Mouse (Mus musculus): Measurements from ENCODE around the gene 6030408B16Rik. TPM values are rescaled to one million over a fixed set of nuclear protein-coding genes. Genes with fewer than 3 reads are reported as not detected.

The 6030408B16Rik gene
- polyA plus RNA-seq, 1 experiment from 2014 or later, result 2.2 TPM

DNA sequence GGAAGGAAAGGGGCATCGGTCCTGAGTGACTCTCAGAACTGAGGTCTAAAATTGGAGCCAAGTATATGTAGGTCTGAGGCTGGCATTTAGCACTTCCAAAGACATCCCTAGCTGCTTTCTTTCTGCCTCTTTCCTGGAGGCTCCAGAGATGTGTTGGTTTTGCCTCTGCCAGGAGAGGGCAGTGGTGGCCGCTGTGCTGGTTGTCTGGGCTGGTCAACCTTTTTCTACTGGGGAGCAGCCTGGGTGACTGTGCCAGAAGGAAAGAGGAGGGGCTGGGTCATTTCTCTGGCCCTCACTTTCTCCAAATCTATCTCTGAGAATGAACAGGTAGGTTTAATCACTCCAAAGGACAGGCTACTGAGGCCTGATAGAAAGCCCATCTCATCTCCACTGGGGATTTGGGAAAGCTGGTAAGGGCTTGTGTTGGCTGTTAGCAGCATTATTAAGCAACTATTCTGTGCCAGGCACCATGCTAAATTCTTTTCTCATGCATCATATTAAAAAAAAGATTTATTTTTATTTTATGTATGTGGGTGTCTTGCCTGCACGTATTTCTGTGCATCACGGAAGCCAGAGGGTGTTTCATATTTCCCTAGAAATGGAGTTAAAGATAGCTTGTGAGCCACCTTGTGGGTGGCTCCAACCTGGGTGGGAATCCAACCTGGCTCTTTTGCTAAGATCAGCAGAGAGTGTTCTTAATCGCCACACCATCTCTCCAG, 48.9 kb downstream of the 6030408B16Rik start:
- 68% methylated on average over 5 of the region's 5 CpGs for WGBS (ENCODE audit: insufficient replicate concordance)
- peaks cover 12% of the 10 kb centered on the region; the same call in 1 of the 2 replicates for H3K27me3 ChIP-seq (ENCODE audit: control insufficient read depth, insufficient read depth, low read length)
- H3K4me1 ChIP-seq (ENCODE audit: control insufficient read depth, insufficient read depth, low read length), result no peaks in the 10 kb centered on the region
- H3K27ac ChIP-seq (ENCODE audit: low read depth, low read length), result no peak overlapping the region
- H3K4me3 ChIP-seq (ENCODE audit: low read depth, low read length), result no peak overlapping the region
- ATAC-seq (replicated peaks; ENCODE audit: insufficient number of reproducible peaks, low FRiP score, low TSS enrichment), result no peak
- H3K36me3 ChIP-seq (ENCODE audit: control insufficient read depth, insufficient read depth, low read length), result no peaks in the 10 kb centered on the region
- H3K9me3 ChIP-seq (replicated peaks; ENCODE audit: control insufficient read depth, low read length), result no peaks in the 10 kb centered on the region
- no peak overlapping the region for H3K9ac ChIP-seq (ENCODE audit: low read depth, low read length)
- H3K4me2 ChIP-seq, result no peak overlapping the region

Other genes starting within 250 kb of the 6030408B16Rik start
- not detected in 2 replicates for gene Gm47841, start 245.8 kb upstream of the 6030408B16Rik start, polyA plus RNA-seq (2014; fragmentation: Nextera tagmentation; extraction: Ambion mirVana)
- gene Fignl2, start 214.6 kb upstream of the 6030408B16Rik start, polyA plus RNA-seq (2014; fragmentation: Nextera tagmentation; extraction: Ambion mirVana), result 0.30 and 0.33 TPM in 2 replicates
- not detected in 2 replicates for gene Ankrd33, start 177.5 kb upstream of the 6030408B16Rik start, polyA plus RNA-seq (2014; fragmentation: Nextera tagmentation; extraction: Ambion mirVana)
- 1.5 and 2.0 TPM in 2 replicates for gene Acvrl1, start 164.7 kb upstream of the 6030408B16Rik start, polyA plus RNA-seq (2014; fragmentation: Nextera tagmentation; extraction: Ambion mirVana)
- 8.0 and 8.9 TPM in 2 replicates for gene Acvr1b, start 119.1 kb upstream of the 6030408B16Rik start, polyA plus RNA-seq (2014; fragmentation: Nextera tagmentation; extraction: Ambion mirVana)
- gene Grasp, start 69.0 kb upstream of the 6030408B16Rik start, polyA plus RNA-seq (2014; fragmentation: Nextera tagmentation; extraction: Ambion mirVana), result 4.1 TPM in 2 replicates
- 7.5 and 8.1 TPM in 2 replicates for gene Nr4a1, start 38.9 kb upstream of the 6030408B16Rik start, polyA plus RNA-seq (2014; fragmentation: Nextera tagmentation; extraction: Ambion mirVana)
- 49.4 and 50.1 TPM in 2 replicates for gene Atg101, start 8.9 kb upstream of the 6030408B16Rik start, polyA plus RNA-seq (2014; fragmentation: Nextera tagmentation; extraction: Ambion mirVana)
- gene Krt80, start 77.0 kb downstream of the 6030408B16Rik start, polyA plus RNA-seq (2014; fragmentation: Nextera tagmentation; extraction: Ambion mirVana), result 2.5 and 2.8 TPM in 2 replicates
- gene Krt7, start 117.8 kb downstream of the 6030408B16Rik start, polyA plus RNA-seq (2014; fragmentation: Nextera tagmentation; extraction: Ambion mirVana), result 23.8 and 25.8 TPM in 2 replicates
- not detected in 2 replicates for gene Krt87, start 145.6 kb downstream of the 6030408B16Rik start, polyA plus RNA-seq (2014; fragmentation: Nextera tagmentation; extraction: Ambion mirVana)
- not detected in 2 replicates for gene Krt88, start 154.5 kb downstream of the 6030408B16Rik start, polyA plus RNA-seq (2014; fragmentation: Nextera tagmentation; extraction: Ambion mirVana)
- not detected in 2 replicates for gene Krt81, start 170.5 kb downstream of the 6030408B16Rik start, polyA plus RNA-seq (2014; fragmentation: Nextera tagmentation; extraction: Ambion mirVana)
- gene Krt86, start 180.3 kb downstream of the 6030408B16Rik start, polyA plus RNA-seq (2014; fragmentation: Nextera tagmentation; extraction: Ambion mirVana), result not detected in 2 replicates
- gene Krt83, start 198.3 kb downstream of the 6030408B16Rik start, polyA plus RNA-seq (2014; fragmentation: Nextera tagmentation; extraction: Ambion mirVana), result not detected in 2 replicates
- gene Gm49425, start 224.0 kb downstream of the 6030408B16Rik start, polyA plus RNA-seq (2014; fragmentation: Nextera tagmentation; extraction: Ambion mirVana), result not detected in 2 replicates
- gene Krt84, start 239.6 kb downstream of the 6030408B16Rik start, polyA plus RNA-seq (2014; fragmentation: Nextera tagmentation; extraction: Ambion mirVana), result not detected in 2 replicates

Data from heart, embryonic 11.5 days (tissue).